14 mouse cellular contexts compared by ENCODE assay signal in genomic region chr3:88207451-88208100, GRCm38 (mm10). TPM values are rescaled to one million over a fixed set of nuclear protein-coding genes. Genes with fewer than 3 reads are reported as not detected.
DNase-seq lines count a peak whose midpoint lies in the region; ATAC-seq lines count a peak whose summit lies in the region.
"Had no signal": no experiment of that assay in that cellular context is flagged by ENCODE, and none has a peak within 500 bp of the region (broad histone marks: within the 10 kb centered on the region; RNA-seq: fewer than 3 reads in every experiment).

No protein-coding gene starts in this region.

- no peaks in the 10 kb centered on the region for H3K27me3 ChIP-seq in forebrain, embryonic 15.5 days
- H3K27me3 ChIP-seq in midbrain, embryonic 14.5 days (ENCODE audit: control insufficient read depth, insufficient read depth, low read length): peaks cover 35% of the 10 kb centered on the region
- H3K27me3 ChIP-seq in heart, embryonic 12.5 days (replicated peaks): peaks cover 99% of the 10 kb centered on the region

- H3K9me3 ChIP-seq in forebrain, embryonic 15.5 days: no peaks in the 10 kb centered on the region
- H3K9me3 ChIP-seq in midbrain, embryonic 14.5 days (ENCODE audit: control insufficient read depth, low read length): no peaks in the 10 kb centered on the region
- no peaks in the 10 kb centered on the region for H3K9me3 ChIP-seq in heart, embryonic 12.5 days (replicated peaks)

- 2% methylated on average over 15 of the region's 15 CpGs for WGBS in forebrain, embryonic 15.5 days
- WGBS in midbrain, embryonic 14.5 days: under 1% methylated on average over 15 of the region's 15 CpGs
- 3% methylated on average over 15 of the region's 15 CpGs for WGBS in heart, embryonic 12.5 days

- H3K36me3 ChIP-seq in forebrain, embryonic 15.5 days: no peaks in the 10 kb centered on the region
- peaks cover 7% of the 10 kb centered on the region; the same call in 1 of the 2 replicates for H3K36me3 ChIP-seq in midbrain, embryonic 14.5 days (ENCODE audit: control insufficient read depth, insufficient read depth, low read length)
- H3K36me3 ChIP-seq in heart, embryonic 12.5 days: no peaks in the 10 kb centered on the region

- H3K4me3 ChIP-seq in forebrain, embryonic 15.5 days: peak overlapping the region; percentile 82
- H3K4me3 ChIP-seq in midbrain, embryonic 14.5 days (replicated peaks; ENCODE audit: low read depth, low read length): peak overlapping the region; percentile 55
- no peak overlapping the region for H3K4me3 ChIP-seq in heart, embryonic 12.5 days
- H3K4me3 ChIP-seq: myocyte had no signal

- H3K9ac ChIP-seq in forebrain, embryonic 15.5 days (replicated peaks): peak overlapping the region; percentile 93
- peak overlapping the region; percentile 74 for H3K9ac ChIP-seq in midbrain, embryonic 14.5 days (replicated peaks; ENCODE audit: low read length)
- no peak overlapping the region for H3K9ac ChIP-seq in heart, embryonic 12.5 days

- peak overlapping the region; percentile 96 for H3K4me2 ChIP-seq in forebrain, embryonic 15.5 days (replicated peaks)
- H3K4me2 ChIP-seq in midbrain, embryonic 14.5 days (ENCODE audit: low read length): peak overlapping the region; percentile 59
- H3K4me2 ChIP-seq in heart, embryonic 12.5 days: no peak overlapping the region

- peak; percentile 31 for DNase-seq in MN1 (ENCODE audit: low spot score)
- peak; percentile 58 for DNase-seq in cerebellum, adult 9-10 months
- DNase-seq in midbrain, embryonic 14.5 days: peak; percentile 72
- DNase-seq in heart, postnatal 25 days (ENCODE audit: low spot score): no peak
- DNase-seq in thymus, postnatal 14 days: no peak
- no peak for DNase-seq in adrenal gland, postnatal 4 days (ENCODE audit: low spot score in 2 of 2)
- DNase-seq: heart, adult 18-20 months; kidney, adult 18-20 months; lung, adult 18-20 months; thymus, postnatal 36 days had no signal

- intact Hi-C loops in heart, postnatal 25 days (cut with DNase I): no loop called here

- peaks cover 67% of the 10 kb centered on the region for H3K4me1 ChIP-seq in forebrain, embryonic 15.5 days
- peaks cover 43% of the 10 kb centered on the region for H3K4me1 ChIP-seq in midbrain, embryonic 14.5 days (ENCODE audit: control insufficient read depth, insufficient read depth, low read length)
- no peaks in the 10 kb centered on the region for H3K4me1 ChIP-seq in heart, embryonic 12.5 days (replicated peaks)

- peak overlapping the region; percentile 99 for H3K27ac ChIP-seq in forebrain, embryonic 15.5 days (replicated peaks)
- H3K27ac ChIP-seq in midbrain, embryonic 14.5 days (replicated peaks; ENCODE audit: low read depth, low read length): peak overlapping the region; percentile 88
- no peak overlapping the region for H3K27ac ChIP-seq in heart, embryonic 12.5 days (ENCODE audit: poor library complexity, severe bottlenecking)

- ATAC-seq in forebrain, embryonic 15.5 days (replicated peaks): peak; percentile 5; the same call in 1 of the 2 replicates
- ATAC-seq in midbrain, embryonic 14.5 days (ENCODE audit: low FRiP score, low TSS enrichment): peak; percentile 18; the same call in 1 of the 2 replicates
- no peak for ATAC-seq in heart, embryonic 12.5 days (ENCODE audit: insufficient number of reproducible peaks, low FRiP score)

RNA-seq across cellular contexts. Expression of gene Rhbg, which starts 46.9 kb away (rescaled TPM):
- polyA plus RNA-seq in forebrain, embryonic 15.5 days (2015; fragmentation: Nextera tagmentation; extraction: Ambion mirVana): 0.10 and 0.14 TPM in 2 replicates
- polyA plus RNA-seq in midbrain, embryonic 14.5 days (2014; fragmentation: Nextera tagmentation; extraction: Ambion mirVana): 0.21 and 0.22 TPM in 2 replicates
- not detected for total RNA-seq in heart, postnatal 25 days (2021)
- 0.19 TPM in 1 of 2 replicates, not detected in the other for polyA plus RNA-seq in heart, embryonic 12.5 days (2016; fragmentation: Nextera tagmentation; extraction: Ambion mirVana)
- 1 to 10 TPM; 2.2 to 3.8 TPM for total RNA-seq in adrenal gland, postnatal 4 days (2021)
- total RNA-seq: left cerebral cortex, postnatal 25 days had no signal
- polyA plus RNA-seq: myocyte had no signal

Comparison
In these comparisons a context has a peak if more than half of its experiments do, and no peak if none do; other contexts are left out.
1. DNase-seq: peak in MN1 (single experiment), cerebellum, adult 9-10 months (single experiment) and midbrain, embryonic 14.5 days (single experiment); none in heart, postnatal 25 days (single experiment), thymus, postnatal 14 days (single experiment) and adrenal gland, postnatal 4 days (0 of 2).